Mouse (Mus musculus) thymus, adult 18-20 months (tissue): Measurements from ENCODE around the gene 9130023H24Rik.

Experiments
- DNase-seq, 2 experiments: peaks; one replicate each; pipeline ENCODE4 v3.0.0; 2022; ENCODE audit warnings: mixed read lengths in 2 of 2

9130023H24Rik gene

DNA sequence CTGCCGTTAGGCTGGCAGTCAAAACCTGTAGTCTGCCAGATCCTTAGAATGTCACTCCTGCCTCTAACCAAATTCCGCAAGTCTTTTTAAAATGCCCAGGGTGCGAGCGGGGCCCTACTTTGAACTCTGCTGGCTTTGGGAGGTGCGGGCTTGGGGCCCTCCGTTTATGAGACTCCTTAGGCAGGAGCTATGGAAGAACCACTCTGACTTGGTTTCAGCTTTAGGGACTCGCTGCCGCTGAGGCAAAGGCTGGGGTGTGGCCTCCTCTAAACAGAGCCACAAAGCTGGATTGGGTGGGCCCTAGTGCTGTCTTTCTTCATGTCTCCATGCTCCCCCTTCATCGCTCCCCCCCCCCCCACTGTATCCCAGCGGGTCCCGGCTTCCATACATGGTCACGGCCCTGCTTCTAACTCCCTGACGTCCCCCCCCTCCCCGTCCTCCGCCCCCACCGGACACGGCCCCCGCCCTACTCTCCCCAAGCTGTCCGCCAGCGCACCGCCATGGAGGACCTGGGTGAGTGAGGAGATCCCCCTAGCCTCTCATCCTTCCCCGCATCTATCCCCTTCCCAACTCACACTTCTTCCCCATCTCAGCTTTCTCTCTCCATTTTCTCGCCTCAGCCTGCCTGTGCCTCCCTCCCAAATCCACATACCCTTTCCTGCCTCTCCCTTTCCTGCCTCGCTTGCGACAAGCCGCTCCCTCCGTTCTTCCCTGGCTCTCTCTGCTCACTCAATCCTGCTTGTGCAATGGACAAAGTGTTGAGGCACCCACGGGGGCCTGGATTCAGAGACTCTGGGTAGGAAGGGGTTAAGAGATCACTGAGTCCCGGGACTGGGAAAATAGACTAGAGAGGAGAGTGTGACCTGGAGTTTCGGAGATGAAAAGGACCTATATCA, 8.9 kb upstream of the 9130023H24Rik start, which contains the start of gene Tgfb1i1:
Tgfb1i1 (plus strand) TSS at position 317 of the 896 bp plus-strand sequence.
- DNase-seq, result no peak

DNA sequence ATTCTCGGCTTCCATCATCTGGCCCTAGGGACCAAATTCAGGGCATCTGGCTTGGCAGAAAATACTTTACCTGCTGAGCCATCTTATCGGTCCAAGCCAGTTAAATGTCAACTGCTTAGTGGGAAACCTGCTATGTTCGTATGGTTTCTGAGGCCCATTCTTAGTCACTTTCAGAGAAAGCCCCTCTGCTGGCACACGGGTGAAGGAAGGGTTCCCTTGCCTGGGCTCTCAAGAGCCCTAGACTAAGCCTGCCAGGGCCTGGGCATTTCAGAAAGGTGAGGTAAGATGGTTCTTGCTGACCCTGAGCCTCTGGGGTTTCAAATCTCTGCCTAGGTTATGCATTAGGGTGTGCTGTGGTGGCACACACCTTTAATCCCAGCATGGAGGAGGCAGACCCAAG, 7.7 kb upstream of the 9130023H24Rik start:
- no peak for DNase-seq

DNA sequence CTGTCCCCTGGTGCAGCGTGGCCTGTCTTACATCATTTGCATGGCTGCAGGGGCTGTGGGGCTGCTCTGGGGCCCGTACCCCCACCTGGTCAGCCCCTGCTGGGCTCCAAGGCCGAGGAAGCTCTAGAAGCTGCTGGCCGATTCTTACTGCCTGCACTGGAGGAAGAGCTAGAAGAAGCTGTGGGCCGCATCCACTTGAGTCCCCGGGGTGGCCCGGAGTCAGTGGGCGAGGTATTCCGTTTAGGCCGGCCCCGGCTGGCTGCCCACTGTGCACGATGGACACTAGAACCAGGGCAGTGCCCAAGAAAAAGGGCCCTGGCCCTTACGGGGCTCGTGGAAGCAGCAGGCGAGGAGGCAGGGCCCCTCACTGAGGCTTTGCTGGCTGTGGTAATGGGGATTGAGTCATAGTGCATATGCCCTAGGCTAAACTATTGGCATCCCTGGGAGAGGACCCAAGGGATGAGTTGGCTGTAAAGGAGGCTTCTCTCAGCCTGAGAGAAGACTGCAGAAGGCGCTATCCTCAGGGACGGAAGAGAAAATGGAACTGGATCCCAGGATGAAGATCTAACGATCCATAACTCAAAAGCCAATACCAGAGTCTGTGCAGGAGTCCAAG, 6.7 kb upstream of the 9130023H24Rik start:
- DNase-seq, result no peak

DNA sequence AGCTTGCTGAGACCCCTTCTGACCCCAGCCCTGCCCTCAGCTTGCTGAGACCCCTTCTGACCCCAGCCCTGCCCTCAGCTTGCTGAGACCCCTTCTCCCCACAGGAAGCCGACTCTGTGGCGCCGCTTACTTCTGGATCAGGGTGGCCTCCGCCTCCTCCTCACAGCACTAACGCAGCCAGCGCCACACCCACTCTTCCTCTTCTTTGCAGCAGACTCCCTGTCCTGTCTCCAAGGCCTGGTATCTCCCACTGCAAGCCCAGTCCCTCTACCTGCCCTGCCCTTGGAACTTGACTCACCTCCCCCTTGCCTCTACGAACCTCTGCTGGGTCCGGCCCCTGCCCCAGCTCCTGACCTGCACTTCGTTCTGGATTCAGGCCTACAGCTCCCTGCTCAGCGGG, 6.1 kb upstream of the 9130023H24Rik start:
- no peak for DNase-seq

DNA sequence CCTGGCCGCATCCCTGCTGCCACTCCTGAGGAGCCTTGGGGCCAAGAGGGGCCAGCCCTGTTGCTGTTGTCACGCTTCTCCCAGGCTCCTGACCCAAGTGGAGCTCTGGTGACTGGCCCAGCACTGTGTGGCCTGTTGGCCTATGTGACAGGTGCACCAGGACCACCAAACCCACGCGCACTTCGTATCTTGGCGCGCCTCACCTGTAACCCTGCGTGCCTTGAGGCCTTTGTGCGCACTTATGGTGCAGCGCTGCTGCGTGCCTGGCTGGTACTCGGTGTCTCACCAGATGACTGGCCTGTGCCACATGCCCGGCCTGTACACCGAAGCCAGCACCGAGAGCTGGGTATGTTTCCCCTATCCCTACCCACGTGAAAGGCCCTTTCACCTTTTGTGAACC, 4.5 kb upstream of the 9130023H24Rik start:
- no peak for DNase-seq

DNA sequence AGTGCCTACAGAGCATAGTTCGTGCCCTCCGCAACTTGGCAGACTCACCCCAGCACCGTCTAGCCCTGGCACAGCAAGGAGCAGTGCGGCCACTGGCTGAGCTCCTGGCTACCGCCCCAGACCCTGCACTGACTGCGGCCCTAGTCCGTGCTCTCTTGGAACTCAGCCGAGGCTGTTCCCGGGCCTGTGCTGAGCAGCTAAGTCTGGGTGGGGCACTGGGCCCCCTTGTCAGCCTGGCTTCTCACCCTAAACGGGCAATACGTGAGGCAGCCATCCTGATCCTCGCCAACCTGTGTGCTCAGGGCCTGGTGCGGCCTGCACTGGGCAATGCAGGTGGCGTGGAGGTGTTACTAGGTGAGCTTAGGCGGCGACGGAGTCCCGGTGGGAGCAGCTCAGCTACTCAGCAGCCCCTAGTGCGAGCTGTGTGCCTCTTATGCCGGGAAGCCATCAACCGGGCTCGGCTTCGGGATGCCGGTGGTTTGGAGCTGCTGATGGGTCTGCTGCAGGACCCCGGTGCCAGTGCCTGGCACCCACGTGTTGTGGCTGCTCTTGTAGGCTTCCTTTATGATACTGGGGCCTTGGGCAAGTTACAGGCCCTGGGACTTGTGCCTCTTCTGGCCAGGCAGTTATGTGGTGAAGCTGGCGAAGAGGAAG, 2.4 kb upstream of the 9130023H24Rik start:
- DNase-seq, result peak in 1 of 2 experiments; percentile 9

DNA sequence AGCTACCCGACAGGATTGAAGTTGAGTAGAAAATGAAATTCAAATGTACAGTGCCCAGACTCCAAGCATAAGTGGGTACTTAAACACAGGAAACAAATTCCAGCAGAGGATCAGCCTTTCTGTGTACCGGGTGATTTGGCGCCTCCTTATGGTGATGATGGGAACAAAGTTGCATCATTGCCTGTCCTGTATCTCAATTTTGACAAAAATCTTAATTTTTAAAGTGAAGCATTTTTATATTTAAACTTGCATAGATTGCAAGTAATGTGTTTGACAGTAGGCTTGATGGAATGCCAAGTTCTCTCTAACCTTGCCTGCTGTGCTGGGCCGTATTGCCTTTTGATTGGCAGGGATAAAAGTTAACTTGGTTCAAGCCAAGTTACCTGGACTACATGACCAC, 1.2 kb upstream of the 9130023H24Rik start:
- no peak for DNase-seq

DNA sequence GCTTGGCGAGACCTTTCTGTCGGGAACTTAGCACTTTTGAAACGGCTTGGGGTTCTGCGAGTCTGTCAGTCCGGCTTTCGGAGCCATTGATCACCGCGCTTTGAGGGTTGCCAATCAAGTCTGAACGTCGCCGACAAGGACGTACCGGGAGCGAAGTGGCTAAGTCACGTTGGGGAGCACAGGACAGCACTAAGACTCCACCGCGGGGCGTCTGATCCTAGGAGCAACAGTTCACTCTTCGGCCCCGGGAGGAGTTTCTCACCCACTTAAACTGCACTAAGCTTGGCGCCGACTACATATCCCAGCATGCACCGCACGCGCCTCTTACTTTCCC, 271 bp downstream of the 9130023H24Rik start:
- DNase-seq, result no peak

DNA sequence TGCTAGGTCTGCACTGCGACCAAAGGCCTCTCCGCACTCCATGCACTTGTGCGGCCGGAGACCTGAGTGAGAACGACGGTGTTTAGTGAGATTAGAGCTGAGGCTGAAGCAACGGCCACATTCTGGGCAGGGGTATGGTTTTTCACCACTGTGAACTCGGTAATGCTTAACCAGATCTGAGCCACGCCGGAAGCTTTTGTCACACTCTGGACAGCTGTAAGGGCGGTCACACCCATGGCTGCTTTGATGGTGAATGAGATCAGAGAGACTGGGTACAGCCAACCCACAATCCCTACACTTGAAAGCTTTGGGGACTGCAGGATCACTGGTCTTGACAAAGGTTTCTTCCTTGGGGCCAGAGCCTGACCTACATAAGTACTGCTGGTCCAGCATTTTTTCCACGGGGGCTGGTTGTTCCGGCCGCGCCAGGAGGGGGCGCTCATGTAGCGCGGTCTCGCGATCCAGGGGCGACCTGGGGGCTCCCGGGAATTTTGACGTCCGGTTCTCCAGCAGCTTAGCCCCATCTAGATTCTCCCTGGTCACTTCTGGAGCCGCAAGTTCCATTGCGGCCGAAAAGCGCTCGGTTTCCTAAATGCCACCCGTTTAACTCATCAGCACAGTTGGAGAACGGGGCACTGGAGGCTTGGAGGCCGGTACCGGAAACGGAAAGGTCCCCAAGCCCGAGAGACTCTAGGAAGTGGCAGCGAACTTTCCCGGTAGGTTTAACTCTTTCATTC, 807 bp downstream of the 9130023H24Rik start, which contains the start of gene Armc5:
Armc5 (plus strand) TSS at position 487 of the 737 bp plus-strand sequence.
- peak; percentile 69 to 75 for DNase-seq

DNA sequence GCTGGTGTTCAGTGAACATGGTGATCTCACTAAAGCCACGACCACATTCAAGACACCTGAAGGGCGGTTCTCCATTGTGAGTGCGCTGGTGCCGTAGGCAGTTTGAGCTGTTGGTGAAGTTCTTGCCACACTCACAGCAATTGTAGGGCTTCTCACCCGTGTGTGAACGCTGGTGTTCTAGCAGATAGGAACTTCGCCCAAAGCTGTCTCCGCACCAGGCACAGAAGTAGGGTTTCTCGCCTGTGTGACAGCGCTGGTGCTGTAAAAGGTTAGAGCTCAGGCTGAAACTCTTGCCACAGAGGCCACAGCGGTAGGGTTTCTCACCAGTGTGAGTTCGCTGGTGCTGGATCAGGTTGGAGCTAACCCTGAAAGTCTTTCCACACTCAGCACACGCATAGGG, 1.4 kb downstream of the 9130023H24Rik start:
- no peak for DNase-seq

DNA sequence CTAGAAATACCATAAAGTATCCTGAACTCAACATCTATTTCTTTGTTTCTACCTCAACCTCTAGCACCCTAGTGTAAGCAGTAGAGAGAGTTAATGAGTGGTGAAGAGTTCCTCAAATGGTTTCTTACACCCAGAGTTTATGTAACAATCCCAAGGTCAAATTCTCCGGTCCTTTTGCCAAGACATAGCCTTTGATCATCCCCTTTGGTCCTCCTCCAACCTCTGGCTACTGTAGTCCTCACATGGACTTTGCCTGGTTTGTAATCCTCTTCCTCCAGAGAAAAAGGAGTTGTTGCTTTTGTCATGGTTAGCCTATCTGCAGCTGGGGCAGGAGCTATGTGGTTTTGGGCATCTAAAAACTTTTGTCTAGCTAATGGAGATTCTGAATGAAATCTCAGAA, 2.4 kb downstream of the 9130023H24Rik start:
- no peak for DNase-seq

DNA sequence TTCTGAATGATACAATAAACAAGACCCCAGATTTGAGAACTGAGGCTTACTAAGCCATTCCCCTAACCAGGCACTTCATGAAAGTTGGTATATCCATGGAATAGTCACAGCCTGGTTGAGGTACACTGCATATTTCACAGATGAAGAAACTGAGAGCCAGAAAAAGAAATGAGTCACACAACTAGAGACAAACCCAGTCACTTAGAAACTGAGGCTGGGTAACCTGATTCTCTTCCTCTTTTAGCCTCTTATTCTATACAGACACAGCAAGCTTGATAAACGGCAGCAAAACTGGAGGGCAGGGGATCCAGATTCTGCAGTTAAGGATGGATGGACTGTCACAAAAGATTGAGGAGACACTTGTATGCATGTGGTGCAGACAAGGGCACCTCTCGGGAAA, 3.0 kb downstream of the 9130023H24Rik start:
- no peak for DNase-seq

DNA sequence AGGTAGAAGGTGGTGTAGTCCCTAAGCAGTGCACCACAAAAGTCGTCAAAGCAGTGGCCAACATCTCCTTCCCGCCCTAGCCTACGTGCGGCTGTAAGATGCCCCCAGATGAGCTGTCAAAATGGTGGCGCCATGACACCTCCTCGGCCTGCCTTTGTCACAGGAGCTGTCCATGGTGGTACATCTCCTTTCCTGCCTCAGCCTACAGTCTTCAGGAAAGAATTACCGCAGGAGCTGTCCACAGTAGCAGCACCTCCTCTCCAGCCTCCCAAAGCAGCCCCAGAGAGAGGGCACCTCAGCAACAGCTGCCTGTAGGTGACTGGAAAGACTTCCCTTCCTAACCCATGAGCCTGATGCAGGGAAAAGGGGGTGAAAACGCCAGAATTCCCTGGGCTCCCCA, 6.1 kb downstream of the 9130023H24Rik start:
- no peak for DNase-seq

DNA sequence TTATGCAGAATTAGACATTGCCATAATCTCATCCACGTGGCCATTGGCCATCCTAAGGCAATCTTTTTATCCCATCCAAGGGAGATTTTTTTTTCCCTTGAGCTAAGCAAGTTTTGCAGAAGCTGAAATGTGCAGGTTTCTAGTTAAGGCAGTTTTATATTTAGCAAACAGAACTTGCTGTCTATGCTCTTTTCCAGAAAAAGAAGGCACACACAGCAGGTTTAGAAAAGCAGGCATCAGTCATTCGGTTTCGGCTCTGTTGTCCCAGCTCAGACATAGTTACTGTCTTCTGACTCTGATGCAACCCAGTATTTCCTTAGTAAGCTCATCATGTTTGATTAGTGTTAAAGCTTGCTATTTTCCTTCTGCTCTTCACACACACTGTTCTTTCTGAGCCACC, 16.9 kb downstream of the 9130023H24Rik start:
- no peak for DNase-seq

DNA sequence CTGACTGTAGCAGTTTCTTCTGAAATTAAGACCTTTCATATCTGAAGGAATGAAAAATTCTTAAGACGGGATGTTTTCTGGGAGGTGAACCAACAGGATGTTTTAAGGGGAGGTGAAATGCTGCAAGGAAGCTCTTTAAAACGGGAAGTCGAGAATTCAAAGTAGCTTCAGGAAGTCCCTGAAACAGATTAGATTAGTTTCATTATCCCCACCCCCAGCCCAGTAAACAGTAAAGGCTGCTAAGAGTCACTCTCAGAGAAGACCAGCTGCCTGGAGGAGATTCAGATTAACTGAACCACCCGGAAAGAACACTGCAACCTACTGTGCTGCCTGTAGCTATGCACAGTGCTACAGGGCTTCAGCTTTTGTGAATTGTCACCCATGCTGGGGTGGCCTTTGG, 17.9 kb downstream of the 9130023H24Rik start:
- DNase-seq, result no peak

DNA sequence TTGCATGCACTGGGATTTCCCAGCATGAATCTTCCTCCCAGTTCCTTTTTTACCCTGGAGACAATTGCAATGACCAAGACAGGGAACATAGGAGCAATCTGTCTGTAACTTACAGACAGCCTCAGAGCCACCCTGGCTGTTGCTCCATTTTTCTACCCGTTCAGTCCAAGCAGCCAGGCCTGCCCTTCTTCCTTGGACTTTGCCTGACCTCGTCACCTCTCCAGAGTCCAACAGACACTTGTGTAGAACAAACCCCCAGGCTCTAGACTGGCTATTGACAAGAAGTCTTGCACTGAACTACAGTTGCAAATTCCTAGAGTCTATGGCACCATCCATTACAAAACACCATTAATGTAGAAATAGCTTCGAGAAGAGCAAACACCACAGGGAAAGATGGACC, 28.0 kb downstream of the 9130023H24Rik start:
- DNase-seq, result no peak

DNA sequence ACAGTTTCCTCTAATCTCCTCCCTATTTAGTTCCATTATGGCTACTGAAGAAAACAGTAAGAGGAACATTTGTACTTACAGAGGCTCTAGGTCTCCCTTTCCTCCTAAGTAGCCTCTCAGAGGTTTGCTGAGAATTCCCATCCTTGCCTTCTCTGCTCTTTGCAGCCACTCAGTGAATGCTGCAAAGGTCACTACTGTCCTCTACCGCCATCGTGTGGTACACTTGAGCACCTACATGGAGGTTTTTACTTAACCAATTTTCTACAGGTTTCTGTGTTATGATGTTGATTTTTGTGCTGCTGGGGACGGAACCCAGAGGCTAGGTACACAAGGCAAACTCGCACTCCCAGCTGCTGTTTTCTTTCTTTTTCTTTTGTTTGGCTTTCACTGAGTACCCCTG, 29.6 kb downstream of the 9130023H24Rik start:
- DNase-seq, result peak; percentile 8 to 21

DNA sequence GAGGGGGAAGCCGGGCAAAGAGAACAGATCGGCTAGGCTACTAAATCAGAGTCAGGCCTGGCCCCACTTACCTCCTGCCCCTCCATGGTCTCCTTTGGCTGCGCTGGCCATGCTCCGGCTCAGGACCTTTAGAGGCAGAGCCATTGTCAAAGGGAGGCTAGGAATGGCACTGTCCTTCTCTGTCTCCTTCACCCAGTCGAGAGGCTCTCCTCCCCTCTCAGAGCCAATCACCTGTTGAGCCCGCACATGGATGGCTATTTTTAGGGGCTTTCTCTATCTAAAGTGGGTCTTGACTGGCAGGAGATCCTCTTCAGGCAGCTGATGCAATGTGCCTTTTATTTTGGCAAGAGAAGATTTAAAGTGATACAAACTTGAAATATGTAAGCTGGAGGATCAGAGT, 31.7 kb downstream of the 9130023H24Rik start, which contains the start of gene Cox6a2:
Cox6a2 (minus strand) TSS at position 236 of the 400 bp plus-strand sequence.
- DNase-seq, result no peak

DNA sequence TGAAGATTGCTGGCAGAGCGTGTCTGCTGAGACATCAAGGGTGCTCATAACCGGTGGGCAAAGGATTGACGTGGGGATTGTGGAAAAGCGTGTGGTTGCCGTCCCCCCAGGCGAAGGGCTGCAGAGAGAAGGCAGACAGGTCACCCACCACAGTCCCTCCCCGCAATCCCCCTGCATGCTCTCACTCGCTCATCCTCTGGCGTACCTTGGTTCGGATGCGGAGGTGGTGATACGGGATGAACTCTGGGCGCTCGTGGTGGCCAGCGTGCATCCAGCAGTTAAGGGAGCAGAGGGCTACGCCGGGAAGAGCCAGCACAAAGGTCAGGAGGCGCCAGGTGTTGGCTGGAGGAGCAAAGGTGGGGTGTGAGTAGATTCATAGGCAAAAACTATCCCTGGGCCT, 32.1 kb downstream of the 9130023H24Rik start:
- DNase-seq, result no peak

DNA sequence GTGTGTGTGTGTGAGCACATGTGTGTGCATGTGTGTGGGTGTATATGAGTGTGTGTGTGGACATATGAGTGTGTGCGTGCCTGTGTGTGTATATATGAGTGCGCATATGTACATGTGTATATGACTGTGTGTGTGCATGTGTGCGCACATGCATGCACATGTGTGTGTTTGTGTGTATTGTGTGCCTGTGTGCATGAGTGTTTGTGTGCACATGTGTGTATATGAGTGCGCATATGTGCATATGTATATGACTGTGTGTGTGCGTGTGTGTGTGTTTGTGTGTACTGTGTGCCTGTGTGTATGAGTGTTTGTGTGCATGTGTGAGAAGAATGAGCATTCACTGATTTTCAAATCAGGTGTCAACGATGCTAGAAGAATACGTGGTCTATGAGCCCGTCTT, 33.7 kb downstream of the 9130023H24Rik start:
- DNase-seq, result no peak

DNA sequence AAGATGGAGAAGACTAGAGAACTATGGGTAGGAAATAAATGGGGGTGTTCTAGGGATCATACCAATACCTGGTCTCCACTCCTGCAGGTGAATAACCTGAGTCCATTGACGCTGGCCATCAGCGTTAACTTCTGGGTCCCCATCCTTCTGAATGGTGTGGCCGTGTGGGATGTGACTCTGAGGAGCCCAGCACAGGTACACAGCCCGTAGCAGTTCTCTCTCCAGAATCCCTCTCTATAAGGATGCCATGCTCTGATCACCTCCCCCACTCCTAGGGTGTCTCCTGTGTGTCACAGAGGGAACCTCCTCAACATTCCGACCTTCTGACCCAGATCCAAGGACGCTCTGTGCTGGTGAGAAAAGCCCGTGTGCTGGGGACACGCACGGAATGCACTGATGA, 34.8 kb downstream of the 9130023H24Rik start:
- no peak for DNase-seq

DNA sequence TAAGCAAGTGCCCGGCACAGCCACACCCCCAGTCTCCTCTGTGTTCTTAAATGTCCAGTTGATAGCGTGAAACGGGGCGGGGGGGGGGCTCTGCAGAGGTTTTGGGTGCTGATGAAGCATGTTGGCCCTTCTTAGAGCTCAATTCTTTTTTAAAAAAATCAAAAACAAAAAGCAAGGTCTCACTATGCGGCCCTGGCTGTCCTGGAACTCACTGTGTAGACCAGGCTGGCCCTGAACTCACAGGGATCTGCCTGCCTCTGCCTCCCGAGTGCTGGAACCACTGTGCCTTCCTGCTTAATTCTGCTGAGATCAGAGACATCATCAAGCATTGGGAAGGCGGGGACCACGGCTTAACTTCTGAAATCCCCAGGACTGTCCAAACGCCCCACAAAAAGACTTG, 36.2 kb downstream of the 9130023H24Rik start:
- no peak for DNase-seq
